Mouse (Mus musculus): ENCODE results near the gene Acad9. TPM values are rescaled to one million over a fixed set of nuclear protein-coding genes. Genes with fewer than 3 reads are reported as not detected.

Gene Acad9
- 73.4 TPM for polyA plus RNA-seq (2017; shearing (Covaris generic))

GRCm38 (mm10) chr3:36065843-36066651 is at the start of gene Acad9:
Acad9 (plus strand) TSS chr3:36065979.

GRCm38 (mm10) chr3:36053447-36053846 is 12.3 kb upstream of the Acad9 start, which contains the start of gene Ccdc144b:
Ccdc144b (minus strand) TSS chr3:36053547.

Other genes with a start within 250 kb of the Acad9 start
- gene Dcun1d1, start 128.5 kb upstream of the Acad9 start, polyA plus RNA-seq (2017; shearing (Covaris generic)): 91.5 TPM
- gene Mccc1, start 65.3 kb upstream of the Acad9 start, polyA plus RNA-seq (2017; shearing (Covaris generic)): 32.7 TPM
- gene Ccdc144b, start 12.4 kb upstream of the Acad9 start, polyA plus RNA-seq (2017; shearing (Covaris generic)): not detected
- 4.4 TPM for gene D3Ertd254e, start 85.0 kb downstream of the Acad9 start, polyA plus RNA-seq (2017; shearing (Covaris generic))
- not detected for gene Qrfpr, start 156.3 kb downstream of the Acad9 start, polyA plus RNA-seq (2017; shearing (Covaris generic))

Measured in activated CD4-positive, CD25-positive, alpha-beta regulatory T cell, adult 9 weeks (primary cell).